Mouse (Mus musculus) naive thymus-derived CD4-positive, alpha-beta T cell, adult 5 months (primary cell): ENCODE data around the gene Tubg2. TPM values are rescaled to one million over a fixed set of nuclear protein-coding genes. Genes with fewer than 3 reads are reported as not detected.

ENCODE experiments used
- polyA plus RNA-seq: library from polyadenylated mRNA; unstranded; fragments of 100-300 nt; shearing (Covaris generic); gene quantifications from one replicate; pipeline ENCODE4 v1.2.1, GENCODE M21; 2017

The Tubg2 gene
- polyA plus RNA-seq, result 0.37 TPM

GRCm38 (mm10) chr11:101155728-101156371 is at the start of gene Tubg2:
Gene Tubg2, plus strand, starts transcription at chr11:101155907.

DNA sequence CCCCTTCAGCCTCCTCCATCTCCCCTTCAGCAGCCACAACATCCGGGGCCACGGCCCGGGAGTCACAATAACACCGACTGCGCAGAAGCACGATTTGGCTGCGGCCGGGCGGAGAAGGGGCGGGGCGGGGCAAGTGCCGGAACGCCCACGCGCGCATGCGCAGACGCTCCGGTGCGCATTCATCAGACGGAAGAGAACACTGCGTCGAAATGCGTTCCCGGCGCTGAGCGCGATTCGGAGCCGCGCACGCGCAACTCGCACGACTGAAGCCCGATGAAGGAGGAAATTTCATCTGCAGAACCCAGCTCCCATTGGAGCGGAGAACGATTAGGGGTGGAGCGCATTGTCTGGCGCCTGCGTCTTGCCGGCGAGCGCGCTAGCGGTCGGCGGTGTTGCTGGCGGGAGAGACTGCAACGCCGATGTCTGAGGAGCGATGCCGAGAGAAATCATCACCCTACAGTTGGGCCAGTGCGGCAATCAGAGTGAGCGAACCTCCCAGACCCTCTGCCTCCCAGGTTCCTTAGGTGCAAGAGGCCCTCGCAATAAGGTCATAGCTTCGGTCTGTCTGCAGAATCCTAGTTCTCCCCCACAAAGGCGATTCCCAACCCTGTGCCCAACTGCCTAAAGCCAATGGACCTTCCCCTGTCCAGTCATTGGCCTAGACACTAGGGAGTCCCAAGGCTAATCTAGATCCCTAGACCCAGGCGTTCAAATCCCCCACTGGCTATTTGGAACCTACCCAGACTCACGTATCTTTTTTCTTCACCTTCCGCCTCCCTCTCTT is 35.8 kb upstream of the Tubg2 start, which contains the start of the genes Retreg3 and Tubg1:
Retreg3 (minus strand) TSS at position 133 of the 784 bp plus-strand sequence.
Tubg1 (plus strand) TSS at position 178 of the 784 bp plus-strand sequence.

GRCm38 (mm10) chr11:101170354-101170810 is 14.7 kb downstream of the Tubg2 start, which contains the start of gene Cntnap1:
Gene Cntnap1, plus strand, starts transcription at chr11:101170523.

DNA sequence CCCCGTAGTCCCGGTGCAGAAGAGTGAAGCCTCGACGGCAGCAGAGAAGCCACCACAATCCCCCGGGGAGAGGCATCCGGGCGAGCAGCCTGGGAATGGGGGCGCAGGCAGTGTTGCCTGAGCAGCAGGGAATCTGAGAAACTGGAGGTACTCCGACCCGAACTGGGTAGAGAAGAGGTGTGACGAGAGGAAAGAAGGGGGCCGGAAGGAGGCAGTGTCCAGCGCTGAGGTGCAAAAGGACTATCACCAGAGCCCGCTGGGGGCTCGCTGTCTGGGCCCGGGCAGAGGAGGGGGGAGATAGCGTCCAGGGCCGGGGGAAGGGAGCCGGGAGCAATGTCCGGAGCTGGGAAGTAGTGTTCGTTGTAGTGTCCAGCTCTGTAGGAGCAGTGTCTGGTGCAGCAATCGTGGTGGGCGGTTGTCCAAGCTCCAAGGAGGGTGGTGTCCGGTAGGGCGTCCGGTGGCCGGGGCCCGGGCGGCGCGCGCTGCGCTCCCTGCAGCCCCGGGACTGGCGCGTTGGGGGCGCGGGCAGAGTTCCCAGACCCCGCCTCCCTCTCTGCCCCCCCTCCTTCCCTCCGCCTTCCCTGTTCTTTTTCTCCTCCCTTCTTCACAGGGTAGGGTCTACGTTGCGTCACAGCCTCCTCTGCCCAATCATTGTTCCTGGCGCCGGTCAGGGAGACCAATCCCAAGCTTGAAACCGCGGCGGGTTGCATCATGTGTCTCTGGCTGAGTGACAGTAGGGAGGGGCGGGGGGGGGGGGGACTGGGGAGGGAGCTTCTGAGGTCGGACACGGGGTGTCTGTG is 15.3 kb downstream of the Tubg2 start, which contains the start of gene Plekhh3:
Plekhh3 (minus strand) TSS at position 541 of the 800 bp plus-strand sequence.

DNA sequence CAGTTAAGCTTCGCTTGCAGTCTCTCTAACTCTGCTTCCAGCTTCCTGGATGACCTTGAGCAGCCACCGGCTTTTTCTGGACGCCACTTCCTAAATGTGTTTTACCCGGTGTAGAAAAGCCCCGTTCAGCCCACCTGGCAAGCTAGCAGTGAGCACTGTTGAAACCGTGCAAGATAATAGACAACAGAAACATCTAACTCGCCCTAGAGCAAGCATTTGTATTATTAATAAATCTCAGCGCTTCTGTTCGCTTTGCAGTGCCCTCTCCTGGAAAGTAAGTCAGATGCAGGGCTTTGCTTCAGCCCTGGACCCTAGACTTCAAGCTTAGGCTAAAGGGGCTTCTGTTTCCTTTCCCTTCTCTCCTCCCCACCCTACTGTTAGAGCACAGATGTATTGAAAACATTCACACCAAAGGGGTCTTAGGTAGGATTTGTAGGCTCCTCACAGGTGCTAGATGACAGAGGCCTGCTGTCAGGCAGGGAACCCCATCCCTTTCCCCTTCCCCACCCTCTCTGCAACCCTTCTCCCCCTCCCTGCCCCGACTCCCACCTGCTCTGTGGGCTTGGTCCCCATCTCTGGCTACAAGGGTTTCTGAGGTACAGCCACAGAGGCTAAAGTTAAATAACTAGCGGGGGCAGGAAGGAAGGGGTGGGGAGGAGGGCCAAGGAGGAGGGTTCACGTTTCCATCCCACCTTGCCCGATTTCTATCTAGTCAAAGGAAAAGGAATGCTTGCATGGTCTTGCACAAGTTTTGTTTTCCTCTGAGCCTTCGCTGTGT is 19.3 kb downstream of the Tubg2 start, which contains the start of gene Ccr10:
Ccr10 (minus strand) TSS at position 593 of the 778 bp plus-strand sequence.

Other genes with a start within 250 kb of the Tubg2 start
- 361 TPM for gene Stat3, start 216.4 kb upstream of the Tubg2 start, polyA plus RNA-seq
- not detected for gene Cavin1, start 185.0 kb upstream of the Tubg2 start, polyA plus RNA-seq
- gene Atp6v0a1, start 146.5 kb upstream of the Tubg2 start, polyA plus RNA-seq, result 0.91 TPM
- gene Naglu, start 85.9 kb upstream of the Tubg2 start, polyA plus RNA-seq, result 11.6 TPM
- 0.44 TPM for gene Hsd17b1, start 77.5 kb upstream of the Tubg2 start, polyA plus RNA-seq
- gene Coasy, start 73.3 kb upstream of the Tubg2 start, polyA plus RNA-seq, result 10.0 TPM
- 49.7 TPM for gene Mlx, start 68.6 kb upstream of the Tubg2 start, polyA plus RNA-seq
- gene Psmc3ip, start 60.5 kb upstream of the Tubg2 start, polyA plus RNA-seq, result 4.0 TPM
- gene Retreg3, start 36.0 kb upstream of the Tubg2 start, polyA plus RNA-seq, result 95.9 TPM
- gene Tubg1, start 36.0 kb upstream of the Tubg2 start, polyA plus RNA-seq, result 14.9 TPM
- not detected for gene Cntnap1, start 14.6 kb downstream of the Tubg2 start, polyA plus RNA-seq
- gene Plekhh3, start 15.4 kb downstream of the Tubg2 start, polyA plus RNA-seq, result not detected
- not detected for gene Ccr10, start 19.5 kb downstream of the Tubg2 start, polyA plus RNA-seq
- gene Ezh1, start 70.6 kb downstream of the Tubg2 start, polyA plus RNA-seq, result 83.6 TPM
- not detected for gene Ramp2, start 90.1 kb downstream of the Tubg2 start, polyA plus RNA-seq
- 83.2 TPM for gene Vps25, start 97.8 kb downstream of the Tubg2 start, polyA plus RNA-seq
- gene Wnk4, start 104.7 kb downstream of the Tubg2 start, polyA plus RNA-seq, result 5.3 TPM
- 0.36 TPM for gene Cntd1, start 123.1 kb downstream of the Tubg2 start, polyA plus RNA-seq
- 51.8 TPM for gene Coa3, start 123.2 kb downstream of the Tubg2 start, polyA plus RNA-seq
- gene Becn1, start 146.4 kb downstream of the Tubg2 start, polyA plus RNA-seq, result 208 TPM
- 178 TPM for gene Psme3, start 160.3 kb downstream of the Tubg2 start, polyA plus RNA-seq
- gene Aoc2, start 169.2 kb downstream of the Tubg2 start, polyA plus RNA-seq, result 4.7 TPM
- not detected for gene Aoc3, start 174.7 kb downstream of the Tubg2 start, polyA plus RNA-seq
- not detected for gene G6pc, start 211.7 kb downstream of the Tubg2 start, polyA plus RNA-seq